Mouse (Mus musculus) intestine, embryonic 16.5 days (tissue): ENCODE data around the gene Unc13d. TPM values are rescaled to one million over a fixed set of nuclear protein-coding genes. Genes with fewer than 3 reads are reported as not detected.

Experiments
- ATAC-seq: fragments of 200-750 bp; cut with Nextera tagmentation; 2 replicates; pipeline ENCODE4 v1.8.0; 2017; ENCODE audit warnings: moderate TSS enrichment, moderate library complexity
- H3K27ac ChIP-seq: fragments of 300-500 bp; sonication (generic); 2 replicates; pipeline ENCODE4 v1.5.1; 2014; ENCODE audit warnings: mild to moderate bottlenecking, low read length
- H3K27me3 ChIP-seq: fragments of 300-500 bp; sonication (generic); replicated peaks from 2 replicates; pipeline ENCODE4 v1.6.1; 2014; ENCODE audit warnings: low read length, control low read depth, mixed read lengths; ENCODE audit not compliant: control insufficient read depth, insufficient read depth
- H3K36me3 ChIP-seq: fragments of 300-500 bp; sonication (generic); 2 replicates; pipeline ENCODE4 v1.6.1; 2014; ENCODE audit warnings: low read length, control low read depth; ENCODE audit not compliant: control insufficient read depth, insufficient read depth
- H3K4me1 ChIP-seq: fragments of 300-500 bp; sonication (generic); 2 replicates; pipeline ENCODE4 v1.6.1; 2014; ENCODE audit warnings: low read length, control low read depth, mixed read lengths; ENCODE audit not compliant: control insufficient read depth, insufficient read depth
- H3K4me2 ChIP-seq: fragments of 300-500 bp; sonication (generic); 2 replicates; pipeline ENCODE4 v1.6.1; 2014; ENCODE audit warnings: low read depth, low read length, control low read depth
- H3K4me3 ChIP-seq: fragments of 300-500 bp; sonication (generic); 2 replicates; pipeline ENCODE4 v1.5.1; 2014; ENCODE audit warnings: mild to moderate bottlenecking, low read length
- H3K9ac ChIP-seq: fragments of 300-500 bp; sonication (generic); 2 replicates; pipeline ENCODE4 v1.6.1; 2014; ENCODE audit warnings: low read depth, low read length
- H3K9me3 ChIP-seq: fragments of 300-500 bp; sonication (generic); 2 replicates; pipeline ENCODE4 v1.6.1; 2016; ENCODE audit warnings: low read length, control low read depth; ENCODE audit not compliant: control insufficient read depth
- WGBS: fragments of 180-500 bp; shearing (Covaris S2); extraction: QIAGEN DNeasy Blood & Tissue Kit; methylation state at CpG from one replicate; pipeline ENCODE4 v1.1.7; 2014; 5-methylcytosine and 5-hydroxymethylcytosine counted together
- polyA plus RNA-seq: library from polyadenylated mRNA; unstranded; fragments of >200 nt; fragmentation: Nextera tagmentation; extraction: Ambion mirVana; gene quantifications from 2 replicates; pipeline ENCODE4 v1.2.1, GENCODE M21; 2015

Unc13d gene
- polyA plus RNA-seq, 1 experiment from 2014 or later = 7.5 TPM

- H3K27ac ChIP-seq = no peak overlapping the region
- H3K4me3 ChIP-seq = no peak overlapping the region
- H3K4me2 ChIP-seq = no peak overlapping the region
- ATAC-seq = no peak
- H3K9me3 ChIP-seq = no peaks in the 10 kb centered on the region
- 92% methylated on average over 11 of the region's 11 CpGs for WGBS
- peaks cover 5% of the 10 kb centered on the region; the same call in 1 of the 2 replicates for H3K4me1 ChIP-seq
- peaks cover 43% of the 10 kb centered on the region for H3K36me3 ChIP-seq
- no peaks in the 10 kb centered on the region for H3K27me3 ChIP-seq
- no peak overlapping the region for H3K9ac ChIP-seq
Measured at GRCm38 (mm10) chr11:116059691-116060025, 18.1 kb downstream of the Unc13d start.

GRCm38 (mm10) chr11:116058868-116059690 is 18.7 kb downstream of the Unc13d start:
- no peak overlapping the region for H3K4me3 ChIP-seq
- peaks cover 5% of the 10 kb centered on the region; the same call in 1 of the 2 replicates for H3K4me1 ChIP-seq
- no peak overlapping the region for H3K4me2 ChIP-seq
- WGBS = 89% methylated on average over 17 of the region's 17 CpGs
- H3K36me3 ChIP-seq = peaks cover 48% of the 10 kb centered on the region
- H3K27me3 ChIP-seq = no peaks in the 10 kb centered on the region
- no peaks in the 10 kb centered on the region for H3K9me3 ChIP-seq
- H3K27ac ChIP-seq = no peak overlapping the region
- ATAC-seq = no peak
- no peak overlapping the region for H3K9ac ChIP-seq

GRCm38 (mm10) chr11:116058022-116058614 is 19.6 kb downstream of the Unc13d start:
- H3K9me3 ChIP-seq = no peaks in the 10 kb centered on the region
- no peak overlapping the region for H3K27ac ChIP-seq
- no peak overlapping the region for H3K9ac ChIP-seq
- no peaks in the 10 kb centered on the region for H3K27me3 ChIP-seq
- 72% methylated on average over 12 of the region's 12 CpGs for WGBS
- H3K36me3 ChIP-seq = peaks cover 55% of the 10 kb centered on the region
- no peak overlapping the region for H3K4me2 ChIP-seq
- peaks cover 5% of the 10 kb centered on the region; the same call in 1 of the 2 replicates for H3K4me1 ChIP-seq
- no peak overlapping the region for H3K4me3 ChIP-seq
- ATAC-seq = no peak

GRCm38 (mm10) chr11:116057237-116057881 is 20.4 kb downstream of the Unc13d start:
- Histone ChIP-seq H3K4me2 (no peak overlapping the region), H3K4me3 (no peak overlapping the region), H3K4me1 (peaks cover 5% of the 10 kb centered on the region; the same call in 1 of the 2 replicates), H3K9me3 (no peaks in the 10 kb centered on the region), H3K27me3 (no peaks in the 10 kb centered on the region), H3K36me3 (peaks cover 55% of the 10 kb centered on the region), H3K27ac (no peak overlapping the region), H3K9ac (no peak overlapping the region)
- no peak for ATAC-seq
- WGBS = 82% methylated on average over 4 of the region's 4 CpGs

- Histone ChIP-seq H3K4me3 (no peak overlapping the region), H3K27me3 (no peaks in the 10 kb centered on the region), H3K36me3 (peaks cover 57% of the 10 kb centered on the region), H3K27ac (no peak overlapping the region), H3K4me2 (no peak overlapping the region), H3K9ac (no peak overlapping the region), H3K9me3 (no peaks in the 10 kb centered on the region), H3K4me1 (peaks cover 5% of the 10 kb centered on the region; the same call in 1 of the 2 replicates)
- ATAC-seq = no peak
- WGBS = 92% methylated on average over 11 of the region's 11 CpGs
Measured at GRCm38 (mm10) chr11:116055873-116056272, 21.9 kb downstream of the Unc13d start.

- Histone ChIP-seq H3K36me3 (peaks cover 66% of the 10 kb centered on the region), H3K4me3 (no peak overlapping the region), H3K27me3 (no peaks in the 10 kb centered on the region), H3K27ac (no peak overlapping the region), H3K9ac (no peak overlapping the region), H3K4me1 (no peaks in the 10 kb centered on the region), H3K9me3 (no peaks in the 10 kb centered on the region), H3K4me2 (no peak overlapping the region)
- 91% methylated on average over 9 of the region's 9 CpGs for WGBS
- ATAC-seq = no peak
Measured at GRCm38 (mm10) chr11:116053510-116054229, 24.1 kb downstream of the Unc13d start.

- Histone ChIP-seq H3K27me3 (no peaks in the 10 kb centered on the region), H3K4me1 (no peaks in the 10 kb centered on the region), H3K9ac (no peak overlapping the region), H3K36me3 (peaks cover 55% of the 10 kb centered on the region), H3K27ac (no peak overlapping the region), H3K4me2 (no peak overlapping the region), H3K9me3 (no peaks in the 10 kb centered on the region), H3K4me3 (no peak overlapping the region)
- 84% methylated on average over 4 of the region's 4 CpGs for WGBS
- ATAC-seq = no peak
Measured at GRCm38 (mm10) chr11:116050196-116050595, 27.6 kb downstream of the Unc13d start.

- no peaks in the 10 kb centered on the region for H3K4me1 ChIP-seq
- no peak overlapping the region for H3K4me3 ChIP-seq
- ATAC-seq = no peak
- no peak overlapping the region for H3K27ac ChIP-seq
- no peaks in the 10 kb centered on the region for H3K27me3 ChIP-seq
- H3K36me3 ChIP-seq = peaks cover 50% of the 10 kb centered on the region
- WGBS = 79% methylated on average over 2 of the region's 2 CpGs
- H3K4me2 ChIP-seq = no peak overlapping the region
- H3K9ac ChIP-seq = no peak overlapping the region
- H3K9me3 ChIP-seq = no peaks in the 10 kb centered on the region
Measured at GRCm38 (mm10) chr11:116049610-116050009, 28.2 kb downstream of the Unc13d start.

- no peak overlapping the region for H3K9ac ChIP-seq
- no peak overlapping the region for H3K27ac ChIP-seq
- no peaks in the 10 kb centered on the region for H3K27me3 ChIP-seq
- H3K4me1 ChIP-seq = no peaks in the 10 kb centered on the region
- H3K9me3 ChIP-seq = no peaks in the 10 kb centered on the region
- H3K4me2 ChIP-seq = no peak overlapping the region
- 95% methylated on average over 6 of the region's 6 CpGs for WGBS
- no peak for ATAC-seq
- H3K4me3 ChIP-seq = no peak overlapping the region
- H3K36me3 ChIP-seq = peaks cover 30% of the 10 kb centered on the region
Measured at GRCm38 (mm10) chr11:116045173-116045572, 32.6 kb downstream of the Unc13d start.
